Mouse (Mus musculus): ENCODE measurements at regions not wholly inside any gene's neighbourhood (a gene's known extent, or its start where the extent isn't known, plus 50 kb on each side); places are given as distances from the start of the nearest gene placed in this dataset.

DNA sequence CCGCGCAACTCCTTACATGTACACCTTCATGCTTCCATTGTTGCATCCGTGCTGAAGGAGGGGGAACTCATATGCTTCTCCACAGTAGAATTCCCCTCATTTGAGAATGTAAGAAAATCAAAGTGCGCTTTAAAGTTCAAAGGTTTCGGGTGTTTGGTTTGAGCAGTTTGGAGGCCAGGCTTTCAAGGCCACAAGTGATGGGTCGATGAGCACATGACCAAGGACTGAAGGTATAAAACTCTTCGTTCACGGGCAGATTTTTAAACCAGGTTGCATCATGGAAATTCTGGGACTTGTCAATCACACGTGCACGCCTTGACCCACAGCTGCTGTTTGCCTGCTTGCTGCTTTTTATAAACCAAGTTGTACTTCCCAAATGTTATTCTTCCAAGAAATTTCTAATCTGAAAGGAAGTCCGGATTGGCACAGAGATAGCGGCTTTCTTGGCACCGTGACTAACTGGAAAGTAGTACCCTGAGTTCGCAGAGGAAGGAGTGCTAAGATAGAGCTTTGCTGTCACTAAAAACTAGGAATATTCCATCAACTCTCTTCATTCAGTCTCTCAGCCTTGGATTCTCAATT, 132.7 kb upstream of the Myt1l start:
- DNase-seq = no peak

DNA sequence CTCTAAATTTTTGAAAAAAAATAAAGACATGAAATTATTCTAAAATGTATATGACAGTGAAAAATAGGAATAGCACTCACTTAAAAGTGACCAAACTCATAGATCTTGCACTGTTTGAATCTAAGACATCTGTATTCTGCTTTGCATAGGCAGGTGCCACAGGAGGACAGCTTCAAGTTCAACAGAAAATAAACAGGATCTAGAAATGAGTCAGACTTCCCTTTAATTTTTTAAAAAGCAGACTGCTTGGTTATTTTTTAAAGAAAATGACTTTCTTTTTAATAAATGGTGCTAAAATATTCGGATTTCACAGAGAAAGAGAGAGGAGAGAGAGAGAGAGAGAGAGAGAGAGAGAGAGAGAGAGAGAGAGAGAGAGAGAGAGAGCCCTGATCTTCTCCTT, 123.8 kb upstream of the Myt1l start:
- DNase-seq = no peak

DNA sequence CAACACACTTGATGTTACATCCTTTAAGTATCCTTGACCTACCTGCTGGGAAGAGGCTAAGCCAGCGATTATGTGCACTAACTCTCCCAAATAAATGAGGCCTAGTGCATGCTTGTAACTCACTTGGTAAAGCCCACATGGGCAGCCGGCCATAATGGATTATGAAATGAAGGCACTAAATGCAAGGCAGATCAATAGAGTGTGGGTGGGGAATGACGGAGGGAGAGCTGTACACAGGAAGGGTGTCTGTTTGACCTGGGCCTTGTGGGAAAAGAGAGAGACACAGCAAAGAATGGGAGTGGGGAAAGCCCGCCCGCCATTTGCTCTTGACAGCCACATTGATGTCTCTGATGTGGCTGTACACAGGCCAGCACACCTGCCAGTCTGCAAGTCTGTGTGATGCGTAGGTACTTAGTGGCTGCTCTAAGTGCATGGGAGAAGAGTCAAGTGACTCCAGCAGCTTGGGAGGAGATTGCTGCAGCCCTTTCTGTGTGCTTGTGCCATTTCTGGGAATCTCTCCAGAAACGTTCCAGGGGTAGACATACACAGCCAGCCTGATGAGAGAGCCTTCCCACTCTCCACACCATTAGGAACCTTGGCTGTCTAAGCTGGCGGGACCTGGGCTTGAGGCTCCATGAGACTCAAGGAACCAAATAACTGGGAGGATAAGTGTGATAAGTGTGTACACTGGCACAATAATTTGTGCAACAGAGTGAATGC, 118.7 kb upstream of the Myt1l start:
- DNase-seq = no peak

DNA sequence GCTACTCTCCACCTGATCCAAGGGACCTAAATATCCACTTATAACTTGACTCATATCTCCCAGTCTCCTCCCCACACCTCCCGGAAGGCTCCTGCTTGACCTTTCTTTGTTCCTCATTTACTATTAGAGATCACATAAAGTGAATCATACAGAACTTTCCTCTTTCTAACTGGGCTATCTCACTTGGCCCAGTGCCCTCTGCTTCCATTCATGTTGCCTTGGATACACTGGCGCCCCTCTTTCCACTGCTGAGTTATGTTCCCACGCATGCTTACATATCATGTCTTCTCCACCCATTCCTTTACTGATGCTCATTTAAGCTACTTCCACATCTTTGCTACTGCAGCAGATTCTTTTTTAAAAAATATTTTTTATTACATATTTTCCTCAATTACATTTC, 94.2 kb upstream of the Myt1l start:
- DNase-seq = no peak

DNA sequence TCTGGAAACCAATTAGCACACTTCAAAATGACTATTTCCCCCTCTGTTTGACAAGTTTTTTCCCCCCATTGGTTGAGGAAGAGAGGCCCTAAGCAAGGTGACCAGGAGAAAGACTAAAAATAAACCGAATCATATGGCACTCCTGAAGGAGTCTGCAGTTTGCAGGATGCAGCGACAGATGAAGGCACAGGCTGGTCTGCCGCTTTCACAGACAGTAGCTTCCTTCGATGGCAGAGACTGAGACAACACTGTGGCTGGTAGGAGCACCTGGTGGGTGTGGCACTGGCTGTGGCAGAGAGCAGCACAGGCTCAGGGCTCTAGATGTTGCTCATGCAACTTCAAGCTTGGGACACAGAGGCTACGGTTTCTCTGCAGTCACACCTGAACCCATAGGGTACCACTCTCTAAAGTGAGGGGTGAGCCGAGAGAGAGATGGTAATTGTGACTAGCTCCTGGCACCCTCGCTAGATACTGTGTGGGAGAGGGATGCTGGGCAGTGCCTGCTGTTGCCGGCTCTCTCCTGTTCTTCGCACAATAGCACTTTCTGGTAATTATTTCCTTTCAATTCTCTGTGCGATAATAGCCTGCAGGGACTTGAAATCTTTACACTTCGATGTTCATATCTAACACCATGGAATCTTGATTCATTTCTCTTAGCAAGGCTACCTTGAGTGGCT, 88.7 kb upstream of the Myt1l start:
- DNase-seq = no peak

DNA sequence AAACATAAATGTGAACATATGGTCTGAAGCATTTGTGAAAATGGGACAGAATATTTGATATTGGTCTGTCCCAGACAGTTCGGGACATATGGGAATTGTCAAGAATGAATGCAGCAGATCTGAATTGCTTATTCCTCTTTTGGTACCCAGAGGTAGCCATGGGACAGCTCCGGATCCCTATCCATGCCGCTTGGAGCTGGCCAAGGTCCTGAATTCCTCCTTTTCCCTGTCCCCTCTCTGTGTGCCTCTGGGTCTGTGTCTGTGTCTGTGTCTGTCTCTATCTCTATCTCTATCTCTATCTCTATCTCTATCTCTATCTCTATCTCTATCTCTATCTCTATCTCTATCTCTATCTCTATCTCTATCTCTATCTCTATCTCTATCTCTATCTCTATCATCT, 63.0 kb upstream of the Myt1l start:
- peak; percentile 82 for DNase-seq

All from heart, postnatal 4 days (tissue).